Mouse (Mus musculus): ENCODE measurements around the gene Aknad1. TPM values are rescaled to one million over a fixed set of nuclear protein-coding genes. Genes with fewer than 3 reads are reported as not detected.
A peak's percentile ranks its signal among the peaks of the same experiment; 100 is the strongest.

Gene Aknad1
- total RNA-seq, 2 experiments from 2014 or later = 0.10 to 0.13 TPM

- DNase-seq = no peak
Measured at GRCm38 (mm10) chr3:108751691-108752090, 12.2 kb downstream of the Aknad1 start.

- DNase-seq = no peak
Measured at GRCm38 (mm10) chr3:108754541-108754940, 15.1 kb downstream of the Aknad1 start.

GRCm38 (mm10) chr3:108755542-108755941, 16.1 kb downstream of the Aknad1 start:
- DNase-seq = no peak

- no peak for DNase-seq
Measured at GRCm38 (mm10) chr3:108756131-108756530, 16.7 kb downstream of the Aknad1 start.

GRCm38 (mm10) chr3:108757570-108757969, 18.1 kb downstream of the Aknad1 start:
- DNase-seq = no peak

- no peak for DNase-seq
Measured at GRCm38 (mm10) chr3:108759566-108760420, 20.3 kb downstream of the Aknad1 start.

GRCm38 (mm10) chr3:108762597-108763111, 23.2 kb downstream of the Aknad1 start:
- DNase-seq = peak; percentile 16 to 20

GRCm38 (mm10) chr3:108763691-108764090, 24.2 kb downstream of the Aknad1 start:
- no peak for DNase-seq

- DNase-seq = no peak
Measured at GRCm38 (mm10) chr3:108764976-108765375, 25.5 kb downstream of the Aknad1 start.

GRCm38 (mm10) chr3:108765476-108765875, 26.0 kb downstream of the Aknad1 start:
- no peak for DNase-seq

GRCm38 (mm10) chr3:108766943-108767342, 27.5 kb downstream of the Aknad1 start:
- no peak for DNase-seq

GRCm38 (mm10) chr3:108767416-108767815, 28.0 kb downstream of the Aknad1 start:
- DNase-seq = no peak

GRCm38 (mm10) chr3:108769547-108769946, 30.1 kb downstream of the Aknad1 start:
- DNase-seq = no peak

GRCm38 (mm10) chr3:108770725-108771368, 31.4 kb downstream of the Aknad1 start:
- peak; percentile 43 to 59 for DNase-seq

GRCm38 (mm10) chr3:108772211-108772610, 32.8 kb downstream of the Aknad1 start:
- peak; percentile 51 to 52 for DNase-seq

- no peak for DNase-seq
Measured at GRCm38 (mm10) chr3:108772811-108773210, 33.4 kb downstream of the Aknad1 start.

GRCm38 (mm10) chr3:108778761-108779540, 39.5 kb downstream of the Aknad1 start:
- DNase-seq = no peak

GRCm38 (mm10) chr3:108781238-108781883, 41.9 kb downstream of the Aknad1 start:
- DNase-seq = peak; percentile 58 to 64

- no peak for DNase-seq
Measured at GRCm38 (mm10) chr3:108781884-108782270, 42.4 kb downstream of the Aknad1 start.

- no peak for DNase-seq
Measured at GRCm38 (mm10) chr3:108782364-108782895, 43.0 kb downstream of the Aknad1 start.

- no peak for DNase-seq
Measured at GRCm38 (mm10) chr3:108786520-108786919, 47.1 kb downstream of the Aknad1 start.

All from layer of hippocampus, postnatal 36 days (tissue).